Mouse (Mus musculus) limb, embryonic 11.5 days (tissue): ENCODE results near the gene Ralgapa1. TPM values are rescaled to one million over a fixed set of nuclear protein-coding genes. Genes with fewer than 3 reads are reported as not detected.
A peak's percentile ranks its signal among the peaks of the same experiment; 100 is the strongest.

ENCODE experiments used
- ATAC-seq: fragments of 200-750 bp; cut with Nextera tagmentation; 2 replicates; pipeline ENCODE4 v1.8.0; 2017; ENCODE audit warnings: low read depth; ENCODE audit not compliant: insufficient number of reproducible peaks, low FRiP score, low TSS enrichment
- DNase-seq: peaks from one replicate; pipeline ENCODE4 v3.0.0-alpha.2; 2015; ENCODE audit warnings: low spot score
- H3K27ac ChIP-seq: fragments of 300-500 bp; sonication (generic); replicated peaks from 2 replicates; pipeline ENCODE4 v1.5.1; 2014; ENCODE audit warnings: low read depth, mild to moderate bottlenecking, low read length
- H3K27me3 ChIP-seq: fragments of 300-500 bp; sonication (generic); 2 replicates; pipeline ENCODE4 v1.6.1; 2014; ENCODE audit warnings: mild to moderate bottlenecking, low read length, mixed read lengths; ENCODE audit not compliant: control insufficient read depth, insufficient read depth
- H3K36me3 ChIP-seq: fragments of 300-500 bp; sonication (generic); 2 replicates; pipeline ENCODE4 v1.6.1; 2014; ENCODE audit warnings: mild to moderate bottlenecking, low read length, moderate library complexity, mixed read lengths; ENCODE audit not compliant: control insufficient read depth, insufficient read depth
- H3K4me1 ChIP-seq: fragments of 300-500 bp; sonication (generic); 2 replicates; pipeline ENCODE4 v1.6.1; 2014; ENCODE audit warnings: low read length, mixed read lengths; ENCODE audit not compliant: control insufficient read depth, insufficient read depth
- H3K4me2 ChIP-seq: fragments of 300-500 bp; sonication (generic); 2 replicates; pipeline ENCODE4 v1.6.1; 2014; ENCODE audit warnings: low read depth, mild to moderate bottlenecking, moderate library complexity; ENCODE audit not compliant: severe bottlenecking
- H3K4me3 ChIP-seq: fragments of 300-500 bp; sonication (generic); 2 replicates; pipeline ENCODE4 v1.5.1; 2014; ENCODE audit warnings: low read depth, low read length
- H3K9ac ChIP-seq: fragments of 300-500 bp; sonication (generic); 2 replicates; pipeline ENCODE4 v1.6.1; 2014; ENCODE audit warnings: mild to moderate bottlenecking, low read length
- H3K9me3 ChIP-seq: fragments of 300-500 bp; sonication (generic); 2 replicates; pipeline ENCODE4 v1.6.1; 2016; ENCODE audit warnings: low read length; ENCODE audit not compliant: control insufficient read depth
- WGBS: fragments of 180-500 bp; shearing (Covaris S2); extraction: QIAGEN DNeasy Blood & Tissue Kit; methylation state at CpG from one replicate; pipeline ENCODE4 v1.1.7; 2014; 5-methylcytosine and 5-hydroxymethylcytosine counted together
- polyA plus RNA-seq: library from polyadenylated mRNA; unstranded; fragments of >200 nt; fragmentation: Nextera tagmentation; extraction: Ambion mirVana; gene quantifications from 2 replicates; pipeline ENCODE4 v1.2.1, GENCODE M21; 2014

Gene Ralgapa1
- polyA plus RNA-seq, 1 experiment from 2014 or later, result 15.5 TPM

DNA sequence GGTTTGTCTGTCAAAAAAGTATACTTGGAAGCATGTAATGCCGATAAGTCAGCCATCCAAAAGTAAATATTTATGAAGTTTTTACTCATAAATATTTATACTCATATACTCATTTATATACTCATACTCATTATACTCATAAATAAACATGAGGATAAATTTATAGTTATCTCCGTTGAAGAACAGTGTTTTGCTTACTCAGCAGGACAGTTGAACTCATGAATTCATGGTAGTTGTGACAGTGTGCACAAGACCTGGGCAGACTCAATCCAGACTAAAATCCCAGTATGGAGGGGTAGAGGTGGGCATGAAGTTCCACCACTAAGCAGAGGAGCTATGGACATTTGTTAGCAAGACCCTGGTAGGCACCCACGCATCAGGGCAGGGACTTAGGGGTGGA, 16.5 kb upstream of the Ralgapa1 start:
- H3K9ac ChIP-seq, result no peak overlapping the region

GRCm38 (mm10) chr12:55836199-55836951, 15.4 kb upstream of the Ralgapa1 start, which contains the start of gene Brms1l:
Gene Brms1l (plus strand): TSS chr12:55836324.
- under 1% methylated on average over 77 of the region's 77 CpGs for WGBS
- peak; percentile 99 for ATAC-seq

More for the DNA sequence above, 16.5 kb upstream of the Ralgapa1 start:
- no peak for ATAC-seq
- Histone ChIP-seq H3K27me3 (no peaks in the 10 kb centered on the region), H3K9me3 (no peaks in the 10 kb centered on the region), H3K4me1 (no peaks in the 10 kb centered on the region), H3K4me2 (no peak overlapping the region), H3K4me3 (no peak overlapping the region), H3K27ac (no peak overlapping the region), H3K36me3 (no peaks in the 10 kb centered on the region)
- 86% methylated on average over 3 of the region's 3 CpGs for WGBS
- no peak for DNase-seq

GRCm38 (mm10) chr12:55835857-55836198, 14.9 kb upstream of the Ralgapa1 start:
- no peaks in the 10 kb centered on the region for H3K9me3 ChIP-seq
- WGBS, result 0% methylated on average over 6 of the region's 6 CpGs
- peak overlapping the region; percentile 44 for H3K4me2 ChIP-seq
- no peaks in the 10 kb centered on the region for H3K4me1 ChIP-seq
- ATAC-seq (no peak), DNase-seq (no peak)
- H3K27ac ChIP-seq, result peak overlapping the region; percentile 71; the same call in 1 of the 2 replicates
- no peaks in the 10 kb centered on the region for H3K27me3 ChIP-seq
- H3K4me3 ChIP-seq, result no peak overlapping the region
- H3K9ac ChIP-seq, result no peak overlapping the region; the same call in 1 of the 2 replicates
- no peaks in the 10 kb centered on the region for H3K36me3 ChIP-seq

More at GRCm38 (mm10) chr12:55836199-55836951, 15.4 kb upstream of the Ralgapa1 start, which contains the start of gene Brms1l:
- Histone ChIP-seq H3K4me3 (peak within 1 kb of the TSS; percentile 74), H3K27ac (peak within 1 kb of the TSS; percentile 77; the same call in 1 of the 2 replicates), H3K9ac (peak within 1 kb of the TSS; percentile 64), H3K4me1 (no peaks in the 10 kb centered on the region), H3K9me3 (no peaks in the 10 kb centered on the region), H3K27me3 (no peaks in the 10 kb centered on the region), H3K36me3 (no peaks in the 10 kb centered on the region), H3K4me2 (peak within 1 kb of the TSS; percentile 65)
- DNase-seq, result peak; percentile 97

- Histone ChIP-seq H3K36me3 (no peaks in the 10 kb centered on the region), H3K27ac (no peak overlapping the region), H3K9me3 (no peaks in the 10 kb centered on the region), H3K27me3 (no peaks in the 10 kb centered on the region), H3K4me1 (no peaks in the 10 kb centered on the region), H3K9ac (no peak overlapping the region), H3K4me3 (no peak overlapping the region), H3K4me2 (no peak overlapping the region)
- 86% methylated on average over 8 of the region's 8 CpGs for WGBS
- ATAC-seq (no peak), DNase-seq (no peak)
These were observed 13.9 kb upstream of the Ralgapa1 start for GRCm38 (mm10) chr12:55834891-55835290.

DNA sequence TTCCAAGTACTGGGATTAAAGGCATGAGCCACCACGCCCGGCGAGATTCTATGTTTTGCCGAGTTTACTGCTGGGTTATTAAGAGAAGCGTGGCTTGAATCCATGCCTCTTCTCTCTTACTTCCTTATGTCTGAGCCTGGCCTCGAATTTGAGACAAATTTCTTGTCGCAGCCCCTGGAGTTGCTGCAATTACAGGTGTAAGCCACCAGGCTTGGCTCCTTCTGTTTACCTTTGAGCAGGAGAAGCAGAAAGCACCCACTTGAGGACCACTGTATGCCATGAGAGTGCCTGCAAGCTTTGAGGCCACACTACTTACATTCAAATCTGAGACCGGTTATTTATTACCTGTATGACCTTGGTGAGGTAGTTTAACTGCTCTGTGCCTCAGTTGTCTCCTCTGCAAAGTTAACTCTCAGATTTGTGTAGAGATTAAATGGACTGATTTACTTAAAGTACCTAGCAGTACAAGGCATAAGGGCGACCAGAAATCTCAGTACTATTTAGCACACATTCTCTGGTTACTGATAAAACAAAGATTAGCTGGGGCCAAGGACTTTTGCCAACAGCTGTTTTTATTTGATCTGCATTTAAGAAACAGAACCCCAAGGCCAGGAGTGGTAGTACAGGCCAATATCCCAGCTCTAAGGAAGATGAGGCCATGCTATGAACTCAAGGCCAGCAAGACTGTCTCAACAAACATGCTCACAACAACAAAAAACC, 13.1 kb upstream of the Ralgapa1 start:
- DNase-seq, result no peak
- H3K27ac ChIP-seq, result no peak overlapping the region
- WGBS, result 72% methylated on average over 9 of the region's 9 CpGs
- no peaks in the 10 kb centered on the region for H3K36me3 ChIP-seq
- ATAC-seq, result no peak
- H3K27me3 ChIP-seq, result no peaks in the 10 kb centered on the region
- no peaks in the 10 kb centered on the region for H3K9me3 ChIP-seq
- H3K4me1 ChIP-seq, result no peaks in the 10 kb centered on the region
- H3K9ac ChIP-seq, result no peak overlapping the region
- no peak overlapping the region for H3K4me3 ChIP-seq
- no peak overlapping the region for H3K4me2 ChIP-seq

- H3K4me2 ChIP-seq, result no peak overlapping the region
- ATAC-seq (no peak), DNase-seq (no peak)
- no peak overlapping the region for H3K9ac ChIP-seq
- H3K9me3 ChIP-seq, result no peaks in the 10 kb centered on the region
- no peak overlapping the region for H3K4me3 ChIP-seq
- H3K27me3 ChIP-seq, result no peaks in the 10 kb centered on the region
- no peak overlapping the region for H3K27ac ChIP-seq
- no peaks in the 10 kb centered on the region for H3K36me3 ChIP-seq
- H3K4me1 ChIP-seq, result no peaks in the 10 kb centered on the region
These were observed 12.0 kb upstream of the Ralgapa1 start for GRCm38 (mm10) chr12:55832961-55833360.

GRCm38 (mm10) chr12:55831101-55831500, 10.1 kb upstream of the Ralgapa1 start:
- WGBS, result 26% methylated on average over 2 of the region's 2 CpGs
- ATAC-seq (no peak), DNase-seq (peak; percentile 76)
- Histone ChIP-seq H3K4me1 (no peaks in the 10 kb centered on the region), H3K36me3 (no peaks in the 10 kb centered on the region), H3K27ac (no peak overlapping the region), H3K27me3 (no peaks in the 10 kb centered on the region), H3K9me3 (no peaks in the 10 kb centered on the region), H3K4me2 (no peak overlapping the region), H3K9ac (no peak overlapping the region), H3K4me3 (no peak overlapping the region)

GRCm38 (mm10) chr12:55825537-55825936, 4.6 kb upstream of the Ralgapa1 start:
- Histone ChIP-seq H3K4me1 (no peaks in the 10 kb centered on the region), H3K9me3 (no peaks in the 10 kb centered on the region), H3K27me3 (no peaks in the 10 kb centered on the region), H3K36me3 (no peaks in the 10 kb centered on the region), H3K4me2 (no peak overlapping the region), H3K27ac (no peak overlapping the region), H3K4me3 (no peak overlapping the region), H3K9ac (no peak overlapping the region)
- WGBS, result 80% methylated on average over 2 of the region's 2 CpGs
- ATAC-seq (no peak), DNase-seq (no peak)
